Mouse (Mus musculus) heart, adult 2 months (tissue): ENCODE measurements around the gene Mapk9. TPM values are rescaled to one million over a fixed set of nuclear protein-coding genes. Genes with fewer than 3 reads are reported as not detected.

Experiments
- DNase-seq, 2 experiments: peaks; one replicate each; pipeline ENCODE4 v3.0.0; 2021
- H3K27ac ChIP-seq: fragments of 200-600 bp; 2 replicates; pipeline ENCODE4 v1.8.1; 2022
- H3K27me3 ChIP-seq: fragments of 200-500 bp; 2 replicates; pipeline ENCODE4 v1.6.1; 2012; ENCODE audit warnings: mild to moderate bottlenecking, low read length, inconsistent platforms, mixed read lengths; ENCODE audit not compliant: control insufficient read depth, insufficient read depth
- H3K36me3 ChIP-seq: fragments of 200-500 bp; 2 replicates; pipeline ENCODE4 v1.6.1; 2012; ENCODE audit warnings: low read length, inconsistent platforms; ENCODE audit not compliant: control insufficient read depth, insufficient read depth
- H3K4me1 ChIP-seq: fragments of 200-500 bp; 2 replicates; pipeline ENCODE4 v1.6.1; 2011; ENCODE audit warnings: low read length; ENCODE audit not compliant: control insufficient read depth, insufficient read depth
- H3K4me3 ChIP-seq: fragments of 200-600 bp; 2 replicates; pipeline ENCODE4 v1.8.1; 2022
- H3K79me2 ChIP-seq: fragments of 200-500 bp; replicated peaks from 2 replicates; pipeline ENCODE4 v1.6.1; 2012; ENCODE audit warnings: mild to moderate bottlenecking, inconsistent platforms, low read length, moderate library complexity, mixed read lengths; ENCODE audit not compliant: control insufficient read depth, insufficient read depth
- H3K9ac ChIP-seq: fragments of 200-500 bp; 2 replicates; pipeline ENCODE4 v1.6.1; 2012; ENCODE audit warnings: low read depth, mild to moderate bottlenecking, control low read depth, inconsistent platforms, low read length, mixed read lengths
- CTCF ChIP-seq: fragments of 200-600 bp; IDR thresholded peaks from 2 replicates; pipeline ENCODE4 v1.8.1; 2022; ENCODE audit warnings: antibody characterized with exemption, mild to moderate bottlenecking, moderate library complexity
- EP300 ChIP-seq: fragments of 200-500 bp; IDR thresholded peaks from 2 replicates; pipeline ENCODE4 v1.6.1; 2011; ENCODE audit warnings: low read depth, low read length, control low read depth; ENCODE audit not compliant: insufficient read depth
- POLR2A ChIP-seq: fragments of 200-500 bp; IDR thresholded peaks from 2 replicates; pipeline ENCODE4 v1.6.1; 2011; ENCODE audit warnings: mild to moderate bottlenecking, low read depth, low read length, control low read depth; ENCODE audit not compliant: insufficient read depth
- WGBS: fragments of 180-500 bp; shearing (Covaris S2); methylation state at CpG from one replicate; pipeline ENCODE4 v1.1.7; 2018; 5-methylcytosine and 5-hydroxymethylcytosine counted together
- intact Hi-C: fragments of 180-260 bp; cut with DNase I; formaldehyde crosslinking; loops from one replicate; pipeline ENCODE4 v1.15.1; 2025
- polyA plus RNA-seq: library from polyadenylated mRNA; depleted of rRNA; stranded (reverse); fragments of >200 nt; gene quantifications from 2 replicates; pipeline ENCODE4 v1.2.3, GENCODE M21; 2012
- total RNA-seq, 2 experiments: library from RNA; stranded (reverse); gene quantifications; 2 replicates each; pipeline ENCODE4 v1.2.3; 2021

Mapk9 gene
- total and polyA plus RNA-seq, 3 experiments = 17.3 to 40.8 (median 39.3) TPM

GRCm38 (mm10) chr11:49834248-49834647, 12.3 kb upstream of the Mapk9 start:
- intact Hi-C loops = no loop called here
- Histone ChIP-seq H3K9ac (no peak overlapping the region), H3K36me3 (no peaks in the 10 kb centered on the region), H3K79me2 (no peaks in the 10 kb centered on the region), H3K27me3 (no peaks in the 10 kb centered on the region), H3K4me3 (no peak overlapping the region), H3K27ac (no peak overlapping the region), H3K4me1 (peaks cover 2% of the 10 kb centered on the region)
- DNase-seq = no peak
- TF ChIP-seq EP300 = no peak
- WGBS = 86% methylated on average over 6 of the region's 6 CpGs

- H3K27ac ChIP-seq = no peak overlapping the region
- no peak overlapping the region for H3K4me3 ChIP-seq
- H3K4me1 ChIP-seq = no peaks in the 10 kb centered on the region; the same call in 1 of the 2 replicates
- TF ChIP-seq POLR2A = no peak
- no peaks in the 10 kb centered on the region for H3K79me2 ChIP-seq
- no peak overlapping the region for H3K9ac ChIP-seq
- WGBS = 86% methylated on average over 11 of the region's 11 CpGs
- intact Hi-C loops = no loop called here
- DNase-seq = no peak
- no peaks in the 10 kb centered on the region for H3K36me3 ChIP-seq
- no peaks in the 10 kb centered on the region for H3K27me3 ChIP-seq
Observed at GRCm38 (mm10) chr11:49835257-49835956, 11.1 kb upstream of the Mapk9 start.

- H3K4me3 ChIP-seq = no peak overlapping the region
- intact Hi-C loops = no loop called here
- no peaks in the 10 kb centered on the region for H3K27me3 ChIP-seq
- H3K79me2 ChIP-seq = no peaks in the 10 kb centered on the region
- H3K27ac ChIP-seq = no peak overlapping the region
- WGBS = 45% methylated on average over 13 of the region's 13 CpGs
- no peaks in the 10 kb centered on the region for H3K36me3 ChIP-seq
- no peak overlapping the region for H3K9ac ChIP-seq
- H3K4me1 ChIP-seq = no peaks in the 10 kb centered on the region
- TF ChIP-seq CTCF (no peak), EP300 (no peak)
- no peak for DNase-seq
Observed at GRCm38 (mm10) chr11:49837717-49838407, 8.7 kb upstream of the Mapk9 start.

GRCm38 (mm10) chr11:49840666-49841065, 5.9 kb upstream of the Mapk9 start:
- no peaks in the 10 kb centered on the region for H3K4me1 ChIP-seq
- no peaks in the 10 kb centered on the region for H3K36me3 ChIP-seq
- TF ChIP-seq CTCF (no peak), POLR2A (no peak)
- H3K9ac ChIP-seq = no peak overlapping the region
- DNase-seq = no peak
- no peaks in the 10 kb centered on the region for H3K79me2 ChIP-seq
- 29% methylated on average over 1 of the region's 1 CpGs for WGBS
- H3K27me3 ChIP-seq = no peaks in the 10 kb centered on the region
- H3K27ac ChIP-seq = no peak overlapping the region
- intact Hi-C loops = no loop called here
- H3K4me3 ChIP-seq = no peak overlapping the region

DNA sequence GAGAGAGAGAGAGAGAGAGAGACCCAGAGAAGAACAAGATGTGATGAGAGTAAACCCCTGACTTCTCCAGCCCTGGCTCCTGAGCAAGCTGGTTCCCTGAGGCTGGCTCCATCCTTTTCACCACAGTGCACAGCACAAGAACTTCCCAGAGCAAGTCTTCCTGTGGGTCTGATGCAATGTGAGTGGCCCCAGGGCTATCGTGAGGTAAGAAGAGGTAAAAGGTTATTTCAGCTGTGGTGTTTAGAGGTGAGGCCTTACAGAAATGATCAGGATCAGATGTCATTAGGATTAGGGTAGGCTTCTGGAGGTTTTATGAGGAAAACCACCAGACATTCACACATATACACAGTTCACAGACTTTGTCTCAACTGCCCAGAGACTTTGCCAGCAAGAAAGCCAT, 4.7 kb upstream of the Mapk9 start:
- Histone ChIP-seq H3K4me1 (no peaks in the 10 kb centered on the region), H3K27ac (no peak overlapping the region), H3K27me3 (no peaks in the 10 kb centered on the region), H3K79me2 (no peaks in the 10 kb centered on the region), H3K9ac (no peak overlapping the region), H3K4me3 (no peak overlapping the region), H3K36me3 (no peaks in the 10 kb centered on the region)
- no peak for DNase-seq
- WGBS = 84% methylated on average over 1 of the region's 1 CpGs
- intact Hi-C loops = no loop called here
- no peak for TF ChIP-seq CTCF
- TF ChIP-seq EP300 = no peak
- no peak for TF ChIP-seq POLR2A

DNA sequence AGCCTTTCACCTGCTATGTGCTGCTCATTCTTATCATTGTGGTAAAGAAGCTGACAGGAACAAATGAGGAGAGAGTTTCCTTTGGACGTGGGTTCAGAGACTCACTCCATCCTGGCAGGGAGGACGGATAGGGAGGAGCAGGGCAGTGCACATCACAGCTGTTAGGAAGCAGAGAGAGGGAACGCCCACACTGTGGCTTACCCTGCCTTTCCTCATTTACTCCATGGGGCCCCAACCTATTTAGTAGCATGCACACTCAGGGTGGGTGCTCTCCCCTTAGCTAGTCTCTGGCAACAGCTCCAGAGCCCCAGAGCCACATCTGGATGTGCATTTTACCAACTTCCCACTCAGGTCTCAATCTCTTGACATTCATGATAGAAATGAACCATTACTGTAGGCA, 3.8 kb upstream of the Mapk9 start:
- intact Hi-C loops = no loop called here
- Histone ChIP-seq H3K9ac (no peak overlapping the region), H3K27me3 (no peaks in the 10 kb centered on the region), H3K4me3 (no peak overlapping the region), H3K4me1 (no peaks in the 10 kb centered on the region; the same call in 1 of the 2 replicates), H3K36me3 (no peaks in the 10 kb centered on the region), H3K79me2 (no peaks in the 10 kb centered on the region), H3K27ac (no peak overlapping the region)
- TF ChIP-seq POLR2A (no peak), EP300 (no peak), CTCF (no peak)
- DNase-seq = no peak
- WGBS = 32% methylated on average over 3 of the region's 3 CpGs
